Mouse (Mus musculus): ENCODE measurements around the gene Nacc2. TPM values are rescaled to one million over a fixed set of nuclear protein-coding genes. Genes with fewer than 3 reads are reported as not detected.

The Nacc2 gene
- polyA plus RNA-seq, 1 experiment from 2014 or later: 12.6 TPM

- Histone ChIP-seq H3K36me3 (ENCODE audit: control insufficient read depth, insufficient read depth, low read length) (no peaks in the 10 kb centered on the region; the same call in 1 of the 2 replicates), H3K27me3 (ENCODE audit: control insufficient read depth, insufficient read depth, low read length) (no peaks in the 10 kb centered on the region), H3K9ac (ENCODE audit: low read length) (no peak overlapping the region), H3K4me2 (replicated peaks; ENCODE audit: low read depth) (peak overlapping the region; percentile 82; the same call in 1 of the 2 replicates), H3K27ac (replicated peaks) (no peak overlapping the region), H3K4me1 (replicated peaks; ENCODE audit: control insufficient read depth, insufficient read depth) (peaks cover 8% of the 10 kb centered on the region; the same call in 1 of the 2 replicates), H3K9me3 (ENCODE audit: control insufficient read depth, low read length) (no peaks in the 10 kb centered on the region), H3K4me3 (ENCODE audit: low read depth, low read length) (peak overlapping the region; percentile 2; the same call in 1 of the 2 replicates)
- ATAC-seq (ENCODE audit: low FRiP score, low TSS enrichment): no peak
- 78% methylated on average over 3 of the region's 3 CpGs for WGBS
- no peak for TF ChIP-seq CTCF (IDR thresholded peaks at IDR 0.05; ENCODE audit: low read depth)
- no peak for TF ChIP-seq EP300 (optimal IDR thresholded peaks at IDR 0.05)
- DNase-seq (ENCODE audit: low spot score): no peak
Measured at GRCm38 (mm10) chr2:26019923-26020322, 103.1 kb downstream of the Nacc2 start.

DNA sequence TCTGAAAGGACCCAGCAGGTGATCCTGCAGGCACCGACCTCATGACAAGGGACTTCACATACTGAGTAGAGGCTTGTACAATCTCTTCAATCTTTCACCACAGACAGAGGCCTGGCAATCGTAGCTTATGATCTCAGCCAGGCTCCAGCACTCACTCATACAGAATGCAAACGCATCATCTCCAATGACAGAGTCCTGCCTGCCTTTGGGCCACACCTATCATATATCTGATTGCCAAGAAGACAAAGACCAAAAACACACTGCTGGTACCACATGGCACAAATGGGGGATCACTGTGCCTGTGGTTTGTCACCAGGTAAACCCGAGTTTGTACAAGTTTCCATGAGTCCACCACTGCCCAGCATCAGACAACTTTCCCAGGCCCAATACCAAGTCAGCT, 105.7 kb downstream of the Nacc2 start:
- no peaks in the 10 kb centered on the region for H3K9me3 ChIP-seq (ENCODE audit: control insufficient read depth, low read length)
- 72% methylated on average over 4 of the region's 4 CpGs for WGBS
- H3K36me3 ChIP-seq (ENCODE audit: control insufficient read depth, insufficient read depth, low read length): peaks cover 5% of the 10 kb centered on the region
- H3K9ac ChIP-seq (ENCODE audit: low read length): no peak overlapping the region
- ATAC-seq (ENCODE audit: low FRiP score, low TSS enrichment) (no peak), DNase-seq (ENCODE audit: low spot score) (no peak)
- no peak overlapping the region for H3K4me3 ChIP-seq (ENCODE audit: low read depth, low read length)
- no peaks in the 10 kb centered on the region for H3K27me3 ChIP-seq (ENCODE audit: control insufficient read depth, insufficient read depth, low read length)
- no peak overlapping the region for H3K27ac ChIP-seq (replicated peaks)
- TF ChIP-seq EP300 (optimal IDR thresholded peaks at IDR 0.05): no peak
- no peak for TF ChIP-seq CTCF (IDR thresholded peaks at IDR 0.05; ENCODE audit: low read depth)
- no peak overlapping the region for H3K4me2 ChIP-seq (replicated peaks; ENCODE audit: low read depth)
- H3K4me1 ChIP-seq (replicated peaks; ENCODE audit: control insufficient read depth, insufficient read depth): peaks cover 8% of the 10 kb centered on the region; the same call in 1 of the 2 replicates

GRCm38 (mm10) chr2:26013674-26014073, 109.3 kb downstream of the Nacc2 start:
- WGBS: 81% methylated on average over 3 of the region's 3 CpGs
- Histone ChIP-seq H3K27ac (replicated peaks) (no peak overlapping the region), H3K4me3 (ENCODE audit: low read depth, low read length) (no peak overlapping the region), H3K36me3 (ENCODE audit: control insufficient read depth, insufficient read depth, low read length) (peaks cover 24% of the 10 kb centered on the region), H3K4me1 (replicated peaks; ENCODE audit: control insufficient read depth, insufficient read depth) (no peaks in the 10 kb centered on the region), H3K4me2 (replicated peaks; ENCODE audit: low read depth) (no peak overlapping the region), H3K9ac (ENCODE audit: low read length) (no peak overlapping the region), H3K9me3 (ENCODE audit: control insufficient read depth, low read length) (no peaks in the 10 kb centered on the region), H3K27me3 (ENCODE audit: control insufficient read depth, insufficient read depth, low read length) (no peaks in the 10 kb centered on the region)
- ATAC-seq (ENCODE audit: low FRiP score, low TSS enrichment): no peak
- DNase-seq (ENCODE audit: low spot score): no peak
- TF ChIP-seq EP300 (optimal IDR thresholded peaks at IDR 0.05): no peak
- no peak for TF ChIP-seq CTCF (IDR thresholded peaks at IDR 0.05; ENCODE audit: low read depth)

DNA sequence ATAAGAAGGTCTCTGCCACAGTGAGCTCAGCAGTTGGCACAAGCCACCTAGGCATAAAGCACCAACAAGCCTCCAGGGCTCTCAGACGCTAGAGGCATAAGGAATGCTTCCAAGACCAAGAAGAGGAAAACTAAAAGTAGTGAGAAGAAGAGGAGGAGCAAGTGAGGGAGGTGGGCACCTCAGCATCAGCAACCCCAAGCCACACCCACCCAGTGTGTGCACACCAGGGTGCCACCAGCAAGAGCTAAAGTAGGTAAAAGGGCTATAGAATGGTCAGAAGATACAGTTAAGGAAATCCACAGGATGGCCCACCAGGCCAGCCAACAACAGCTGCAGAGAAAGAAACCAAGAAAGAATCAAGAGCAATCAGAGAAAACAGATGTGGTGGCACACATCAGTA, 111.6 kb downstream of the Nacc2 start:
- no peak overlapping the region for H3K4me3 ChIP-seq (ENCODE audit: low read depth, low read length)
- H3K9ac ChIP-seq (ENCODE audit: low read length): no peak overlapping the region
- no peaks in the 10 kb centered on the region for H3K9me3 ChIP-seq (ENCODE audit: control insufficient read depth, low read length)
- no peaks in the 10 kb centered on the region for H3K4me1 ChIP-seq (replicated peaks; ENCODE audit: control insufficient read depth, insufficient read depth)
- peaks cover 34% of the 10 kb centered on the region for H3K36me3 ChIP-seq (ENCODE audit: control insufficient read depth, insufficient read depth, low read length)
- H3K4me2 ChIP-seq (replicated peaks; ENCODE audit: low read depth): no peak overlapping the region
- no peaks in the 10 kb centered on the region for H3K27me3 ChIP-seq (ENCODE audit: control insufficient read depth, insufficient read depth, low read length)
- DNase-seq (ENCODE audit: low spot score) (no peak), ATAC-seq (ENCODE audit: low FRiP score, low TSS enrichment) (no peak)
- WGBS: 48% methylated on average over 1 of the region's 1 CpGs
- TF ChIP-seq CTCF (IDR thresholded peaks at IDR 0.05; ENCODE audit: low read depth) (no peak), EP300 (optimal IDR thresholded peaks at IDR 0.05) (no peak)
- no peak overlapping the region for H3K27ac ChIP-seq (replicated peaks)

Other genes with a start within 250 kb of the Nacc2 start
- gene Camsap1, start 139.9 kb downstream of the Nacc2 start, polyA plus RNA-seq (2015; fragmentation: Nextera tagmentation; extraction: Ambion mirVana): 4.2 and 6.5 TPM in 2 replicates
- 47.7 and 49.1 TPM in 2 replicates for gene Ubac1, start 101.5 kb downstream of the Nacc2 start, polyA plus RNA-seq (2015; fragmentation: Nextera tagmentation; extraction: Ambion mirVana)
- gene Lhx3, start 85.1 kb upstream of the Nacc2 start, polyA plus RNA-seq (2015; fragmentation: Nextera tagmentation; extraction: Ambion mirVana): not detected in 2 replicates
- gene Qsox2, start 114.3 kb upstream of the Nacc2 start, polyA plus RNA-seq (2015; fragmentation: Nextera tagmentation; extraction: Ambion mirVana): 10.7 and 11.2 TPM in 2 replicates
- 0.21 and 0.40 TPM in 2 replicates for gene Ccdc187, start 171.3 kb upstream of the Nacc2 start, polyA plus RNA-seq (2015; fragmentation: Nextera tagmentation; extraction: Ambion mirVana)
- 20.4 and 20.9 TPM in 2 replicates for gene Gpsm1, start 192.3 kb upstream of the Nacc2 start, polyA plus RNA-seq (2015; fragmentation: Nextera tagmentation; extraction: Ambion mirVana)
- gene Dnlz, start 228.9 kb upstream of the Nacc2 start, polyA plus RNA-seq (2015; fragmentation: Nextera tagmentation; extraction: Ambion mirVana): 15.1 and 16.6 TPM in 2 replicates
- gene Card9, start 237.7 kb upstream of the Nacc2 start, polyA plus RNA-seq (2015; fragmentation: Nextera tagmentation; extraction: Ambion mirVana): 0.51 and 0.55 TPM in 2 replicates

Measured in stomach, postnatal 0 days (tissue).